Mouse (Mus musculus) bone marrow, adult 2 months (tissue): ENCODE results near the gene Nup62.

Experiments
- CTCF ChIP-seq: fragments of 200-500 bp; IDR thresholded peaks from 2 replicates; pipeline ENCODE4 v1.5.1; 2011; ENCODE audit warnings: low read length, control low read depth; ENCODE audit not compliant: control insufficient read depth, insufficient read depth
- POLR2A ChIP-seq: fragments of 200-500 bp; IDR thresholded peaks from 2 replicates; pipeline ENCODE4 v1.6.1; 2011; ENCODE audit warnings: low read depth, mild to moderate bottlenecking, control low read depth, low read length, borderline replicate concordance; ENCODE audit not compliant: control insufficient read depth

GRCm38 (mm10) chr7:44853596-44854355, 37.9 kb downstream of the Nup62 start:
- TF ChIP-seq CTCF (no peak), POLR2A (no peak)
